Mouse (Mus musculus) activated CD4-positive, CD25-positive, alpha-beta regulatory T cell, adult 4 months (primary cell): ENCODE data around the gene Hdgfl2. TPM values are rescaled to one million over a fixed set of nuclear protein-coding genes. Genes with fewer than 3 reads are reported as not detected.

Experiments
- ATAC-seq: one replicate; pipeline ENCODE4 v1.8.0; 2017
- polyA plus RNA-seq, 2 experiments: library from polyadenylated mRNA; unstranded; fragments of 100-300 nt; shearing (Covaris generic); gene quantifications; one replicate each; pipeline ENCODE4 v1.2.1; 2017

Hdgfl2 gene
- polyA plus RNA-seq: 10 to 100 TPM; 35.7 to 44.6 TPM

- ATAC-seq: peak; percentile 76
Measured at GRCm38 (mm10) chr17:56078880-56079795, at the start of gene Hdgfl2. TSS of gene Hdgfl2 (plus strand) at chr17:56079634.

- ATAC-seq: no peak
Measured at GRCm38 (mm10) chr17:56030238-56030870, 49.1 kb upstream of the Hdgfl2 start.

DNA sequence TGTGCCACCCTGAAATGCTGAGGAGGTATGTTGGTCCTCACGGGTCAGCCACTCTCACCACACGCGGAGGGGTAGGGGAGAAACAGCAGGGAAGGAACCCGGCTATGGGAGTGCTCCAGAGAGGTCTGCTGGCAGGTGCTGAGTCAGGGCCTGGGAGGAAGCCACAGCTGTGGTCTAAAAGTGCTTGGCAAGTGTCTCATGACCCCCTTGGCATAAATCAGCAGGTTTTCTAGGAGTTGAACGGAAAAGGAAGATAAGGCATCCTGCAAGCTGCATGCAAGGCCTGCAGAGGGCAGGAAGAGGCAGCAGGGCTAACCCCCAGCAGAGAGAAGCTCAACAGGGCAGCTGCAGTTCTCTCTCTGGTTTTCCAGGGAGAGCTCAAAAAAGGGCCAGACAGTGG, 48.5 kb upstream of the Hdgfl2 start:
- no peak for ATAC-seq

DNA sequence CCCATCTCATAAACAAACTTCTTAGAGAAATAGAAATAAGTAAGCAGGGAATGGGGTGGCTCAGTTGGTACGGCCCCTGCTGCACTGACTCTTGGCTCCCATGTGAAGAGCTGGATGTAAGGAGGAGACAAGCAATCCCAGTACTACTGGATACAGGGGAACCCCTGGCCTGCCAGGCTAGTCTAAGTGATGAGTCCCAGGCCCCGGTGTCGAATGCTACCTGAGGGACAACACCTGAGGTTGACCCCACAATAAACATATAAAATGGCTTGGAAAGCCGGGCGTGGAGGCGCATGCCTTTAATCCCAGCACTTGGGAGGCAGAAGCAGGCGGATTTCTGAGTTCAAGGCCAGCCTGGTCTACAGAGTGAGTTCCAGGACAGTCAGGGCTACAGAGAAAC, 48.0 kb upstream of the Hdgfl2 start:
- ATAC-seq: no peak

GRCm38 (mm10) chr17:56032127-56032733, 47.2 kb upstream of the Hdgfl2 start:
- no peak for ATAC-seq

DNA sequence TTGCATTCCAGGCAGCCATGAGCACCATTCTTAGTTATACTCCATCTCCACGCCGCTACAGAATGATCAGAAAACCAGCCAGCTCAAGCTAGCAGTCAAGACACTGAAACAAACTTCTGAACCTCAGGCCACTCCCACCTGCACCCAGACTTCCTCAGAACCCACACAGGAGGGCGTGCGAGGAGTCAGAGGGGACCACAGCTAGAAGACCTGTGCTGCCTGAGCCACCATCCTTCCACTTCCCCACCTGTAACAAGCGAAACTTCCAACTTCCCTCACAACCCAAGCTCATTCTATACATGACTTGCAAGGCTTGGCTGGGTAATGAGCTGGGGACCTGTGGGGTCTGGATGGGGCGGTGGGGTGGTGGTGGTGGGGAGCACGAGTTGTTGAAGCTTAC, 46.6 kb upstream of the Hdgfl2 start:
- no peak for ATAC-seq

GRCm38 (mm10) chr17:56034040-56034725, 45.3 kb upstream of the Hdgfl2 start:
- ATAC-seq: peak; percentile 41

DNA sequence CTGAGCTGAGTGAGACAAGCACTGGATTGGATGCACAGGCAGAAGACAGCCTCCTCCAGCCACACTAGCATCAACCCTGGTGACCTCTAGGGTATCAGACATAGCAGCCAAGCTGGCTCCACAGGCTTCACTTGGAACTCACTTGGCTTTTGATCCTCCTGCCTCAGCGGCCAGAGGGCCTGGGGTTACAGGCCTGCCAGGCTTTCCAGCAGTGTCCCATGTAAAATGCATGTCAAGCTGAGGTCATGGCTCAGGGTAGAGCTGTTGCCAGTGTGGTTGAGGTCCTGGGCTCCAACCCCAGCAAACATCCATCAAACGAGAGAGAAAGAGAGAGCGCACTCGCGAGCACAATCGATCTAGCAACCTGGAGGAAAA, 44.7 kb upstream of the Hdgfl2 start:
- no peak for ATAC-seq

DNA sequence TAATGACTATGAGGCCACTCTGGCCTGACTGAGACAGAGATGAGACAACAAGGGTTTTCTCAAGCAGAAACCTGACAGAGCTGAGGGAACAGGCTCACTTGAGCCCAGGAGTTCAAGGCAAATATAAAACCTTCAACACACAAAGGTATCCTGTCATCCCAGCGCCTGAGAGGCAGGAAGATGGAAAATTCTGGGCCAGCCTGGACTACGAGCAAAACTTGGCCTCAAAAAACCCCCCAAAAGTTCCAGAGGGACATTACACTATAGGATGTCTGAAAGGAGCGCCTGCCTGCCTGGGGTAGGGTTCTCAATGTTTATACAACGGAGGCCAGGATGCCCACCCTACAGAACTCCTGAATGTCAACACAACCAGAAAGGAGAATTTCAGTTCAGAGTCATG, 44.2 kb upstream of the Hdgfl2 start:
- no peak for ATAC-seq

GRCm38 (mm10) chr17:56036176-56036900, 43.1 kb upstream of the Hdgfl2 start, which contains the start of gene Sh3gl1:
TSS of gene Sh3gl1 (minus strand) at chr17:56036635.
- ATAC-seq: peak; percentile 68

- no peak for ATAC-seq
Measured at GRCm38 (mm10) chr17:56036901-56037287, 42.5 kb upstream of the Hdgfl2 start.

DNA sequence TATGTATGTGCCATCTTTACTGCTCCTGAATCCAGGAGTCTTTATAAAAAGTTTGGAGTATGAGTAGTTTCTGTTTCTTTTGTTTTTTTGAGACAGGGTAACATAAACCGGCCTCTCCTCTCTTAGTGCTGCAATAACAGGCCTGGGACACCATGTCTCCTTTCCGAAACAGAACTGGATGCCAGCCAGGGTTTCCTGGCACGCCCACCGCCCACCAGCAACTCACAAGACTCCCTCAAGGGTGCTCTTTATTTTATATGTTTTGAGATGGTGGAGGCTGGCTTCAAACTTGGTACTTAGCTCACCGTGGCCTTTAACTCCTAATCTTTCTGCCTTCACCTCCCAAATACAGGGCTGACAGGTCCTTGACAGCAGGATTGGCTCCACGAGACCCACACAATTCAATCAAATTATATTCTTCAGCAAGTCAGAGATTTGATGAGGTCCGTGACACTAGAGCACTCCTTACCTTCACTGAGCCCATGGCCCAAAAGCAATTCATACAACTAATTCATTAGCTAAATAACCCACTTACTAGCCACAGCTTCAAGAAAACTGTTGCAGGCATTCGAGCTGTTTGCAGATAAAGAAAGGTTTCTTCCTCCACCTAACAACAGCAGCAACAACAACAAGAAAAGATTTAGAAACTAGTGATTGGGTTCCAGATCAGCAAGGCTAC, 40.7 kb upstream of the Hdgfl2 start:
- ATAC-seq: no peak

- ATAC-seq: no peak
Measured at GRCm38 (mm10) chr17:56039345-56039744, 40.1 kb upstream of the Hdgfl2 start.

GRCm38 (mm10) chr17:56040030-56040856, 39.2 kb upstream of the Hdgfl2 start, which contains the start of gene Chaf1a:
TSS of gene Chaf1a (plus strand) at chr17:56040439.
- peak; percentile 74 for ATAC-seq

DNA sequence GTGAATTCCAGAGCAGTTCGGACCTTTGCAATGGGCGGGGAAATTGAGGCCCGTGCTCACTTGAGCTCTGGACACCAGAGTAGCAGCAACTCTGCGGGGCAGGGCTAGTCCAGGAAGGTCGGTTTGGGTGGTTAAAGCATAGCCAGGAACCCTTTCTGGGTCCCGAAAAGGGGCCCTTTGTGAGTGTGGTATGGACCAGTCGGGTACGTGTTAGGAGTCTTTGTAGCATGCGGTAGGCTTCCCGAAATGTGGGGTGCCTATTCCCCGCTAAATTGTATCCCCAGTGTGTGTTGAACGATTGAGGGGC, 38.6 kb upstream of the Hdgfl2 start:
- no peak for ATAC-seq

GRCm38 (mm10) chr17:56051369-56051768, 28.1 kb upstream of the Hdgfl2 start:
- no peak for ATAC-seq

GRCm38 (mm10) chr17:56054938-56055337, 24.5 kb upstream of the Hdgfl2 start:
- no peak for ATAC-seq

DNA sequence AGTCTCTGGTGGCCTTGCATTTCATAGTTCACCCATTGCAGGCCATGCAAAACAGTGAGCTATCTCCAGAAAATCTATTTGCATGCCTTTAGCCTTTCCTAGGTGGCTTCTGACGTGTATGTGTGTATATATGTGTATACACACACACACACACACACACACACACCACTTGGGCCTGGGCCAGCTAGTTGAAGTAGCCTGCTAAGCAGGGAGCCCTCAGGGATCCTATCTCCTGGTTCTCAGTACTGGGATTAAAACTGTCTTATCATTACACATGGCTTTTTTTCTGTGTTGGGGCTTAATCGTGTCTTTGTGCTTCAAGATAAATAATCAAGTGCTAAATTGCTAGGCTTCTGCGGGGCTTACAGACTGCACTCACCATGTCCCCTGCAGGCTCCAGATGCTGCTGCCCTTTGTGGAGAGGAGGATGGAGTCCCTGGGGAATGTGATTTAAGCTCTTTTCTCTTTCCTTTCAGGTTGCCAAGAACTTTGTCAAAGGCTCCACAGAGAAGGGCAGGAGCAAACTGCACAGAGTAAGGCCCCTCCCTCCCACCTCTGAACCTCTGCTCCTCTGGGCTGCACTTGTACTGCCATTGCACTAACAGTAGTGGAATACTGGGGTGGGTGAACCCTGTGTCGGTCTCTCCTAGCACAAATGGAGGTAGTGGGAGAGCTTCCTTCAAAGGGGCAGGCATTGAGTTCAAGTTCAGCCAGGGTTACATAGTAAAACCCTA, 23.3 kb upstream of the Hdgfl2 start:
- ATAC-seq: no peak

DNA sequence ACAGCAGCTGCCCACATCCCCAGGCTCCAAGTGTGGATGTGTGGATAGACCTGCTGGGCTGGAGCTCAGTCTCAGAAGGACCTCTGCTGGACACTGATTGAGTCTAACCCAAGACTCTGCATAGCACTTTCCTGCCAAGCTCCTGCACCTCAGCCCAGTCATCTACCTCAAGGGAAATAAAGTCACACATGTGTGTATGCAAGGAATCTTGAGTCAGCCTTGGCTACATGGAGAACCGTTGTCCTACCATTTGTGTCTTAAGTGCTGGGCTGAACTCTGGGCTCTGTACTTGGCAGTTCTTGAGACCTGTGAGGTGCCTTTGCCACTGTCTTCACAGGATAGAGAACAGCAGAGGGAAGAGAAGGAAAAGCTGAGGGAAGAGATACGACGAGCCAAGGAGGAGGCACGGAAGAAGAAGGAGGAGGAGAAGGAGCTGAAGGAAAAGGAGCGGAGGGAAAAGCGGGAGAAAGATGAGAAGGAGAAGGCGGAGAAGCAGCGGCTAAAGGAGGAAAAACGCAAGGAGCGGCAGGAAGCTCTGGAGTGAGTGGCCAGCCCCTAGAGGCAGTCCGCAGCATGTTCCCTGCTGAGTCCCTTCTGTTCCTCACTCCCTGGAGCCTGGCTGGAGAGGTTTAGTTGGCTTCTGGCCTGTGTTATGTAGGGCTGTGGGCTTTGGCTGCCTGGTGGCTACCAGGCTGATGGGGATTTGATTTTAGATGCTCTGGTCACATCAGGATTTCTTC, 21.9 kb upstream of the Hdgfl2 start:
- ATAC-seq: no peak
